Mouse (Mus musculus) erythroblast, embryonic 14.5 days (primary cell): ENCODE results near the gene Oaz3. TPM values are rescaled to one million over a fixed set of nuclear protein-coding genes. Genes with fewer than 3 reads are reported as not detected.

ENCODE experiments used
- H3K27me3 ChIP-seq: 2 replicates; pipeline ENCODE4 v1.6.1; 2012; ENCODE audit warnings: inconsistent platforms; ENCODE audit not compliant: control insufficient read depth
- H3K36me3 ChIP-seq: 2 replicates; pipeline ENCODE4 v1.6.1; 2012; ENCODE audit warnings: mild to moderate bottlenecking, inconsistent platforms; ENCODE audit not compliant: control insufficient read depth
- H3K4me1 ChIP-seq: 2 replicates; pipeline ENCODE4 v1.6.1; 2012; ENCODE audit warnings: inconsistent platforms; ENCODE audit not compliant: control insufficient read depth
- H3K4me3 ChIP-seq: replicated peaks from 2 replicates; pipeline ENCODE3; 2012; ENCODE audit warnings: moderate library complexity, mild to moderate bottlenecking, inconsistent platforms
- H3K9me3 ChIP-seq: 2 replicates; pipeline ENCODE4 v1.6.1; 2012; ENCODE audit warnings: low read length, inconsistent platforms, mixed read lengths; ENCODE audit not compliant: control insufficient read depth
- GATA1 ChIP-seq: IDR thresholded peaks from 2 replicates; pipeline ENCODE4 v1.6.1; 2012; ENCODE audit warnings: low read length, inconsistent platforms, mixed read lengths
- TAL1 ChIP-seq: IDR thresholded peaks from 3 replicates; pipeline ENCODE4 v1.6.1; 2012; ENCODE audit warnings: low read length, inconsistent platforms, mixed read lengths
- polyA plus RNA-seq: library from polyadenylated mRNA; stranded (reverse); fragments of >175 nt; gene quantifications from 2 replicates; pipeline ENCODE4 v1.2.3, GENCODE M21; 2012

Oaz3 gene
- polyA plus RNA-seq: not detected in 2 replicates

- TF ChIP-seq TAL1: no peak
- TF ChIP-seq GATA1: no peak
- Histone ChIP-seq H3K27me3 (peaks cover 19% of the 10 kb centered on the region), H3K9me3 (no peaks in the 10 kb centered on the region), H3K4me1 (peaks cover 18% of the 10 kb centered on the region), H3K4me3 (peak within 1 kb of the TSS; percentile 100), H3K36me3 (peaks cover 42% of the 10 kb centered on the region)
These were observed at the start of gene Oaz3 for GRCm38 (mm10) chr3:94443597-94443964. TSS of gene Oaz3 (minus strand) at chr3:94443915.

GRCm38 (mm10) chr3:94487581-94487980, 43.9 kb upstream of the Oaz3 start:
- TF ChIP-seq TAL1 (no peak), GATA1 (no peak)
- H3K9me3 ChIP-seq: no peaks in the 10 kb centered on the region
- no peak overlapping the region for H3K4me3 ChIP-seq
- no peaks in the 10 kb centered on the region; the same call in 1 of the 2 replicates for H3K4me1 ChIP-seq
- no peaks in the 10 kb centered on the region for H3K36me3 ChIP-seq
- no peaks in the 10 kb centered on the region for H3K27me3 ChIP-seq

GRCm38 (mm10) chr3:94485922-94486321, 42.2 kb upstream of the Oaz3 start:
- H3K27me3 ChIP-seq: peaks cover 9% of the 10 kb centered on the region
- no peaks in the 10 kb centered on the region for H3K36me3 ChIP-seq
- TF ChIP-seq GATA1 (no peak), TAL1 (no peak)
- no peaks in the 10 kb centered on the region for H3K9me3 ChIP-seq
- no peak overlapping the region for H3K4me3 ChIP-seq
- H3K4me1 ChIP-seq: no peaks in the 10 kb centered on the region; the same call in 1 of the 2 replicates

GRCm38 (mm10) chr3:94483790-94484439, 40.2 kb upstream of the Oaz3 start:
- Histone ChIP-seq H3K27me3 (peaks cover 29% of the 10 kb centered on the region), H3K36me3 (no peaks in the 10 kb centered on the region), H3K9me3 (no peaks in the 10 kb centered on the region), H3K4me3 (no peak overlapping the region), H3K4me1 (no peaks in the 10 kb centered on the region; the same call in none of the 2 replicates)
- no peak for TF ChIP-seq TAL1
- no peak for TF ChIP-seq GATA1

- TF ChIP-seq GATA1 (no peak), TAL1 (no peak)
- Histone ChIP-seq H3K9me3 (no peaks in the 10 kb centered on the region), H3K4me1 (peaks cover 9% of the 10 kb centered on the region), H3K4me3 (no peak overlapping the region), H3K36me3 (no peaks in the 10 kb centered on the region), H3K27me3 (peaks cover 35% of the 10 kb centered on the region)
These were observed 39.2 kb upstream of the Oaz3 start for GRCm38 (mm10) chr3:94482764-94483385.

GRCm38 (mm10) chr3:94481429-94481828, 37.7 kb upstream of the Oaz3 start:
- no peak overlapping the region for H3K4me3 ChIP-seq
- peaks cover 38% of the 10 kb centered on the region for H3K27me3 ChIP-seq
- no peaks in the 10 kb centered on the region for H3K9me3 ChIP-seq
- peaks cover 15% of the 10 kb centered on the region for H3K4me1 ChIP-seq
- TF ChIP-seq GATA1 (no peak), TAL1 (no peak)
- no peaks in the 10 kb centered on the region for H3K36me3 ChIP-seq

GRCm38 (mm10) chr3:94480291-94480884, 36.7 kb upstream of the Oaz3 start, which contains the start of gene Riiad1:
TSS of gene Riiad1 (minus strand) at chr3:94480341.
- Histone ChIP-seq H3K4me3 (no peak within 1 kb of the TSS), H3K27me3 (peaks cover 38% of the 10 kb centered on the region), H3K36me3 (no peaks in the 10 kb centered on the region), H3K4me1 (peaks cover 15% of the 10 kb centered on the region), H3K9me3 (no peaks in the 10 kb centered on the region)
- TF ChIP-seq TAL1 (no peak), GATA1 (no peak)

- TF ChIP-seq GATA1 (no peak), TAL1 (no peak)
- H3K4me1 ChIP-seq: peaks cover 15% of the 10 kb centered on the region
- H3K27me3 ChIP-seq: peaks cover 38% of the 10 kb centered on the region
- H3K4me3 ChIP-seq: no peak overlapping the region
- H3K36me3 ChIP-seq: no peaks in the 10 kb centered on the region
- no peaks in the 10 kb centered on the region for H3K9me3 ChIP-seq
These were observed 35.8 kb upstream of the Oaz3 start for GRCm38 (mm10) chr3:94479564-94479963.

GRCm38 (mm10) chr3:94478591-94479169, 35.0 kb upstream of the Oaz3 start:
- Histone ChIP-seq H3K27me3 (peaks cover 40% of the 10 kb centered on the region), H3K4me3 (peak overlapping the region; percentile 21)
- TF ChIP-seq TAL1: no peak
- TF ChIP-seq GATA1: no peak

More at GRCm38 (mm10) chr3:94478591-94479169, 35.0 kb upstream of the Oaz3 start:
- Histone ChIP-seq H3K36me3 (no peaks in the 10 kb centered on the region), H3K9me3 (no peaks in the 10 kb centered on the region), H3K4me1 (peaks cover 15% of the 10 kb centered on the region)
